Mouse (Mus musculus): ENCODE results near the gene Unc13b.

- TF ChIP-seq CTCF (IDR thresholded peaks at IDR 0.05; ENCODE audit: borderline replicate concordance, insufficient read depth, low read length), result no peak
- TF ChIP-seq POLR2A (IDR thresholded peaks at IDR 0.05; ENCODE audit: low read depth, low read length), result peak; percentile 54; the same call in 1 of the 2 replicates
Measured at GRCm38 (mm10) chr4:43209081-43209579, 150.4 kb downstream of the Unc13b start.
